Mouse (Mus musculus) liver, embryonic 11.5 days (tissue): ENCODE results near the gene P2ry14. TPM values are rescaled to one million over a fixed set of nuclear protein-coding genes. Genes with fewer than 3 reads are reported as not detected.
A peak's percentile ranks its signal among the peaks of the same experiment; 100 is the strongest.

ENCODE experiments used
- ATAC-seq: fragments of 200-750 bp; cut with Nextera tagmentation; replicated peaks from 2 replicates; pipeline ENCODE4 v1.8.0; 2017; ENCODE audit warnings: moderate number of reproducible peaks, mild to moderate bottlenecking, moderate TSS enrichment, moderate library complexity; ENCODE audit not compliant: low FRiP score
- DNase-seq: peaks from one replicate; pipeline ENCODE4 v3.0.0-alpha.2; 2017; ENCODE audit warnings: low spot score
- H3K27ac ChIP-seq: fragments of 300-500 bp; sonication (generic); 2 replicates; pipeline ENCODE4 v1.5.1; 2014; ENCODE audit warnings: mild to moderate bottlenecking, low read depth, low read length, control low read depth
- H3K27me3 ChIP-seq: fragments of 300-500 bp; sonication (generic); replicated peaks from 2 replicates; pipeline ENCODE4 v1.6.1; 2014; ENCODE audit warnings: low read length, mixed read lengths; ENCODE audit not compliant: control insufficient read depth, insufficient read depth
- H3K36me3 ChIP-seq: fragments of 300-500 bp; sonication (generic); 2 replicates; pipeline ENCODE4 v1.6.1; 2014; ENCODE audit warnings: mild to moderate bottlenecking, low read length, moderate library complexity, mixed read lengths; ENCODE audit not compliant: control insufficient read depth, insufficient read depth
- H3K4me1 ChIP-seq: fragments of 300-500 bp; sonication (generic); replicated peaks from 2 replicates; pipeline ENCODE4 v1.6.1; 2014; ENCODE audit warnings: low read length, mixed read lengths; ENCODE audit not compliant: control insufficient read depth, insufficient read depth
- H3K4me2 ChIP-seq: fragments of 300-500 bp; sonication (generic); 2 replicates; pipeline ENCODE4 v1.6.1; 2014; ENCODE audit warnings: mild to moderate bottlenecking, control low read depth, moderate library complexity
- H3K4me3 ChIP-seq: fragments of 300-500 bp; sonication (generic); 2 replicates; pipeline ENCODE4 v1.5.1; 2014; ENCODE audit warnings: low read depth, low read length, control low read depth
- H3K9ac ChIP-seq: fragments of 300-500 bp; sonication (generic); 2 replicates; pipeline ENCODE4 v1.6.1; 2014; ENCODE audit warnings: low read depth, low read length, control low read depth
- H3K9me3 ChIP-seq: fragments of 300-500 bp; sonication (generic); 2 replicates; pipeline ENCODE4 v1.6.1; 2016; ENCODE audit warnings: low read length, inconsistent platforms, mixed read lengths; ENCODE audit not compliant: control insufficient read depth
- WGBS: fragments of 180-500 bp; shearing (Covaris S2); extraction: QIAGEN DNeasy Blood & Tissue Kit; methylation state at CpG from one replicate; pipeline ENCODE4 v1.1.7; 2014; 5-methylcytosine and 5-hydroxymethylcytosine counted together
- polyA plus RNA-seq: library from polyadenylated mRNA; unstranded; fragments of >200 nt; fragmentation: Nextera tagmentation; extraction: Ambion mirVana; gene quantifications from 2 replicates; pipeline ENCODE4 v1.2.1, GENCODE M21; 2014

The P2ry14 gene
- polyA plus RNA-seq, 1 experiment from 2014 or later = 3.6 TPM

DNA sequence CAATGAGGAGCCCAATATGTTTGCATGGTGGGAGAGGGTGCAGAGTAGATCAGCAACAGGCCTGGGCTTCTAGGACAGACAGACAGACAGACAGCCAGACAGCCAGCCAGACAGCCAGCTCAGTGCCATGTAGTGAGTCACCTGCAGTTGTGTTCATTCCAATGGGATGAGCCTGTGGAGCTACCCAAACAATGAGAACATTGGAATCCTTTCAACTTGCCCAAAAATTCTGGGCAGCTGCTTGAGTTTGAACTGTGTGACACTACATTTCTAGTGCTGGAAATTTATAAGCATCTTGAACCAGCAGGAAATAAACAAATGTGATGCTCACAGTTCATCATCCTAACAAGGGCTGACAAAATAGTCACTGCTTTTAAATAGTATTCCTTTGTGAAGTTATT is 13.8 kb downstream of the P2ry14 start:
- Histone ChIP-seq H3K4me3 (no peak overlapping the region), H3K4me1 (no peaks in the 10 kb centered on the region), H3K27me3 (no peaks in the 10 kb centered on the region), H3K9ac (no peak overlapping the region), H3K4me2 (no peak overlapping the region), H3K27ac (no peak overlapping the region), H3K9me3 (no peaks in the 10 kb centered on the region), H3K36me3 (no peaks in the 10 kb centered on the region)
- DNase-seq (no peak), ATAC-seq (no peak)

DNA sequence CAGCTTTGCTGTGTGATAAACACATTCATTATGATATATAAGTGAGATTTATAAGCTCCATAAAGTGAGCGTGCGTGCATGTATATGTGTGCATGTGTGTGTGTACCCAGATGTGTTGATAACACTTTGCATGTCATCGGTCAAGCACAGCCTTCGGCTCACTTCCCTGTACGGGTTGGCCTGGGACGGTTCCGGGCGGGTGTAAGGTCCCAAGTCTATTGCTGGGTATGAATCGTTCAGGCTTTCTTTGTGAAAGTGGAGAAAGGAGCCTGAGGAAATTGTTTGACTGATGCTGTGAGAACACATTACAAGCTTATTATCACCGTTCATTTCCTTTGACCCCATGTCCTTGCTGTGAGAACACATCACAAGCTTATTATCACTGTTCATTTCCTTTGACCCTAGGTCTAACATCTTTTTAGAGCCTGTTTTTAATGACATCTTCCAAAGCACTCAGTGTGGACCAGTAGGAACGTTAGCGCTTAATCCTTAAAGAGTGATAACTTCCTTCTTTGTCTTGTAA is 14.4 kb downstream of the P2ry14 start:
- H3K27ac ChIP-seq = no peak overlapping the region
- WGBS = 75% methylated on average over 12 of the region's 12 CpGs

DNA sequence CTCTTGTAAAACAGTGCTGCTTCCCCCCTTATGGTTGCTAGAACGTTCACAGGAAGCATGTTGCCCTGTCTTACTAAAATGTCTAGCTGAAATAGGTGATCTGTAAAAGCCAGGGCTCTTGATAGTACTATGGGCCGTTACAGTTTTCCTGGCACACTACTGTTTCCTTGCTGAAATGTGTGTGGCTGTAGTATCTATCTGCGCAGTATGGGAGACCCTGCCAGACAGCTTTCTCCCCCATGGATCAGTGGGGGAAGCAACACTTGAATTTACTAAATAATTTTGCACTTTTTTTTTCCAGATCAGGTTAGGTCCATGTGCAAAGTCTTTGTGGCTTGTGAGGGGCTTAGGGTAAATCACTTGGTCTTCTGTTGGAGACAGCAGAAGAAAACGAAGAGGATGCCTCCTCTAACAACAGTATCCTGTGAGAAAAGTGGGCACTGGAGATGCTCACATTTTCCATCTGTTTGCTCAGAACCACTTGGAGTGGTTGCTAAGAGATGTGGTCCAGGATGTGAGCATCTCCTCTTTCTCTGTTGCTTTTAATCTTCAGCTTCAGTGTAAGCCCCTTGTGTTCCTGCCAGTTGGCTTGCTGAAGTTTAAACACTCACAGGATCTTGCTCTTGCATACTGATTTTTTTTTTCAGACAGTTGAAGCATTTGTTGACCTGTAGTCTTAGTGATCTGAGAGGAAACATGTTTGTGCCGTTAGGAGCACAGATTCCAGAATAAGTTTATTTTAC is 17.3 kb downstream of the P2ry14 start:
- no peak for DNase-seq
- no peak overlapping the region for H3K27ac ChIP-seq
- ATAC-seq = no peak
- no peaks in the 10 kb centered on the region for H3K9me3 ChIP-seq
- H3K9ac ChIP-seq = no peak overlapping the region
- H3K4me1 ChIP-seq = peaks cover 11% of the 10 kb centered on the region
- H3K36me3 ChIP-seq = no peaks in the 10 kb centered on the region
- no peak overlapping the region for H3K4me3 ChIP-seq
- H3K4me2 ChIP-seq = no peak overlapping the region
- H3K27me3 ChIP-seq = no peaks in the 10 kb centered on the region
- WGBS = 75% methylated on average over 5 of the region's 5 CpGs

More for the DNA sequence above, 14.4 kb downstream of the P2ry14 start:
- Histone ChIP-seq H3K4me1 (no peaks in the 10 kb centered on the region), H3K4me2 (no peak overlapping the region), H3K36me3 (no peaks in the 10 kb centered on the region), H3K9ac (no peak overlapping the region), H3K9me3 (no peaks in the 10 kb centered on the region), H3K27me3 (no peaks in the 10 kb centered on the region), H3K4me3 (no peak overlapping the region)
- DNase-seq = no peak
- no peak for ATAC-seq

DNA sequence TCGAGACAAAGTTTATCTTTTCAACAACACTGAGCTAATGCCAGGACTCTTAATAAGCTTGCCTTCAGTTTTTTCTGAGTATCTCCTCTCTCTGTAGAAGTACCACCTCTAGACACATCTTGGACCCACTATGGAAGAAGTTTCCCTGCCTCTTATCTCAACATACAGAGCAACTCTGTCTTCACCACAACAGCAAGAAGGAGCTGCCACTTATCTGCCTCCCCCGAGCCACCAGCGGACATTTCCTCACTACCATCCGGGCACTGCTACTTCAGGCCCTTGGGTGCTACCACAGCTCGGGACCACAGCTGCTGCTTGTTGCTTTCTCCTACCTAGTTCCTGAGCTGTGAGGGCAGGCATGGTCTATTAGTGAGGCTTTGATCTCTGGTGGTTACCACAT is 20.2 kb downstream of the P2ry14 start:
- peaks cover 19% of the 10 kb centered on the region for H3K4me1 ChIP-seq
- no peak overlapping the region for H3K9ac ChIP-seq
- no peak overlapping the region for H3K4me2 ChIP-seq
- H3K4me3 ChIP-seq = no peak overlapping the region
- ATAC-seq (peak; percentile 85), DNase-seq (no peak)
- H3K36me3 ChIP-seq = no peaks in the 10 kb centered on the region
- H3K27ac ChIP-seq = no peak overlapping the region
- no peaks in the 10 kb centered on the region for H3K27me3 ChIP-seq
- no peaks in the 10 kb centered on the region for H3K9me3 ChIP-seq
- 31% methylated on average over 5 of the region's 5 CpGs for WGBS

DNA sequence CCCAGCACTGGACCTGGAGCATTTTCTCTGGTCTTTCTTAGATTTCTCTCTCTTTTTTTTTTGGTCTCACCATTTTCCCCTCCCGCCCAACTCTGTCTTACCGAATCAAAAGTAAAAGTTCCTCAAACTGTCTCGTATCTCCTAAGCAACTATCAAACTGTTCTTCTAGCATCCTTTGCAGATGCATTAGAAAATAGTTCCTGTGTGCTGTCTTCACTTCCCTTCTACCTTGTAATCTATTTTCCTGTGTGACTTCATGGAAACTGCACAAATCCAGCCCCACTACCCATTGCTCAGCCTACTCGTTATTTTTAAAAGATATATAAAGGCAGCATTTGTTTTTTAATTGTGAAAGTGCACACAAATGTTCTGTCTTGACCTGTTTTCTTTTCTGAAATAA is 21.5 kb downstream of the P2ry14 start:
- Histone ChIP-seq H3K4me3 (no peak overlapping the region), H3K4me2 (no peak overlapping the region), H3K27ac (no peak overlapping the region), H3K36me3 (no peaks in the 10 kb centered on the region), H3K9ac (no peak overlapping the region), H3K9me3 (no peaks in the 10 kb centered on the region), H3K27me3 (no peaks in the 10 kb centered on the region), H3K4me1 (peaks cover 19% of the 10 kb centered on the region)
- WGBS = 68% methylated on average over 4 of the region's 4 CpGs
- ATAC-seq = no peak
- DNase-seq = no peak

DNA sequence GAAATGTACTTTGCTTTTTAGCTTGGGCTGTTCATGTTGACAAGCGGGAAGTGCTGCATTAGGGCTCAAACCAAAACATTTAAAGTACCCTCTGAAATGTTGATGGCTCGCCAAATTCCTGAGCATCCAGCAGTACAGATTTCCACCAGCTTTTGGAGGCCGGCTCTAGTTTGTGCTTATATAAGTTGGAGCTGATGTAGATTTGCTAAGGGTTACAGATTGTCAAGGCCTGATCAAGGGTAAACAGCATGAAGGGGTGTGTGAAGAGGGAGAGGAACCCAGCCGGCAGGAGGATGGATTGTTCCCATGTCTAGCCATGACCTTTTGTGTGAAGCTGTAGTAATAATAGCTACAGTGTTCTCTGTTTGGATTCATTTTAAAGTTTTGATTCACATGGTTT is 22.3 kb downstream of the P2ry14 start:
- Histone ChIP-seq H3K4me1 (peaks cover 21% of the 10 kb centered on the region), H3K4me2 (no peak overlapping the region), H3K27me3 (no peaks in the 10 kb centered on the region), H3K9ac (no peak overlapping the region), H3K4me3 (no peak overlapping the region), H3K9me3 (no peaks in the 10 kb centered on the region), H3K36me3 (no peaks in the 10 kb centered on the region), H3K27ac (no peak overlapping the region)
- ATAC-seq = no peak
- WGBS = 79% methylated on average over 4 of the region's 4 CpGs
- no peak for DNase-seq

DNA sequence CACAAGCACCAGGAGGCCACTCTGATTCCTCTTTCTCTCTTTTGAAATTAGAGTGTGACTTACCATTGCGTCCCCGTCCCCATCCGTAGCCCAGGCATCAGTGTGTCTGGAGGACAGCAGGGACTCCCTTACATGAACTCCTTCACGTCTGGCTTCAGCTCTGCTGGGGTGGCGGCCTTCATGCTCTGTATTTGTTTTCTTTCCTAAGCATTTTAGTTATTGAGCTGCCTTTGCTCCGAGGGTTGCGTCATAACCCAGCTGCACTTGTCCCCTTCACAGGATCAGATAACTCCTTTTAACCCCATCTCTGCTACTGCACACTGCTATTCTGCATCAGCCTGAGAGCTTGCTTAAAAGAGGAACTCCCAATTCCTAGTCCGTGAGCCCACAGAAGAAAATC is 23.0 kb downstream of the P2ry14 start:
- no peaks in the 10 kb centered on the region for H3K27me3 ChIP-seq
- DNase-seq (no peak), ATAC-seq (peak; percentile 39)
- peaks cover 27% of the 10 kb centered on the region for H3K4me1 ChIP-seq
- peak overlapping the region; percentile 49 for H3K4me2 ChIP-seq
- no peaks in the 10 kb centered on the region for H3K9me3 ChIP-seq
- 40% methylated on average over 8 of the region's 8 CpGs for WGBS
- no peaks in the 10 kb centered on the region for H3K36me3 ChIP-seq
- H3K4me3 ChIP-seq = no peak overlapping the region
- H3K9ac ChIP-seq = no peak overlapping the region
- no peak overlapping the region for H3K27ac ChIP-seq

DNA sequence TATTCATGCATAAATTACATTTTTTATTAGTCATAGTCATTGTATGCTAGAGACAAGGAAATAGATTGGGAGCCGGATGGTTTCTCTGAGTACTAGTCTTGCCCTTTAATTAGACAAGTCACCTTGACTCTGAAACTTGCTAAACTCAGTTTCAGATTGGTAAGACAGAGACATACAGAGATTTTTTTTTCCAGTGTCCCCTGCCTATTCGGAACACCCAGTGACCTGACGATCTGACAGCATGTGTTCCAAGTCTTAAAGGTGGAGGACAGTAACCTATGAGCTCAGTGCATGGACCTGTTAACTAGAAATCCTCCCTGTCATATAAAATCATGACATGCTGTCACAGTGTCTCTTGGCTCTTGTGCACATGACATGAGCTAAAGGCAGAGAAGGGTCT is 23.9 kb downstream of the P2ry14 start:
- no peak overlapping the region for H3K4me3 ChIP-seq
- 86% methylated on average over 3 of the region's 3 CpGs for WGBS

DNA sequence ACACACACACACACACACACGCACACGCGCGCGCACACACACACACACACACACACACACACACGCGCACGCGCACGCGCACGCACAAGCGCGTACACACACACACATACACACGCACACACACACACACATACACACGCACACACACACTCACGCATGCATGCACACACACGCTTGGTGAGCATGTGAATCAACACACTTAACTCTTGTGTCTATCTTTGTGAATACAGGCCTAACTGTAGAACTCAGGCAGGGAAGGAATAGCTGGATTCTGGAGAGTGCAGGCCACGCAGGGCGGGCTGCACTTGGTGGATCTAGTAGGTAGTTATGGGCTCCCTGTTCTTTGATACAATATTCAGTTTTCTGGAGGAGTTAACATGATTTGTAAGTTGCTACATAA is 24.7 kb downstream of the P2ry14 start:
- Histone ChIP-seq H3K4me3 (no peak overlapping the region), H3K9me3 (no peaks in the 10 kb centered on the region), H3K36me3 (no peaks in the 10 kb centered on the region), H3K4me1 (peaks cover 38% of the 10 kb centered on the region), H3K9ac (no peak overlapping the region), H3K27me3 (no peaks in the 10 kb centered on the region), H3K4me2 (no peak overlapping the region), H3K27ac (no peak overlapping the region)
- WGBS = 89% methylated on average over 20 of the region's 20 CpGs
- ATAC-seq (no peak), DNase-seq (no peak)

More for the DNA sequence above, 23.9 kb downstream of the P2ry14 start:
- Histone ChIP-seq H3K9ac (no peak overlapping the region), H3K36me3 (no peaks in the 10 kb centered on the region), H3K9me3 (no peaks in the 10 kb centered on the region), H3K27me3 (no peaks in the 10 kb centered on the region), H3K27ac (no peak overlapping the region), H3K4me2 (no peak overlapping the region), H3K4me1 (peaks cover 34% of the 10 kb centered on the region)
- ATAC-seq (no peak), DNase-seq (no peak)
